Comparison of ENCODE assay signal across 20 mouse cellular contexts in genomic region chr4:137211288-137211687, GRCm38 (mm10).
DNase-seq lines count a peak whose midpoint lies in the region; ATAC-seq lines count a peak whose summit lies in the region.
"Had no signal": no experiment of that assay in that cellular context is flagged by ENCODE, and none has a peak within 500 bp of the region (broad histone marks: within the 10 kb centered on the region; RNA-seq: fewer than 3 reads in every experiment).

No protein-coding gene starts in this region.

- DNase-seq in forebrain, embryonic 10.5 days (ENCODE audit: extremely low spot score, low spot score), result no peak
- no peak for DNase-seq in lung, postnatal 4 days
- DNase-seq in embryonic facial prominence, embryonic 10.5 days (ENCODE audit: low spot score), result no peak
- DNase-seq: adrenal gland, postnatal 36 days; cerebellum, adult 11 months; cerebellum, postnatal 25 days; embryo, embryonic 11 days; gastrocnemius, postnatal 10 days; kidney, adult 9 months; kidney, postnatal 14 days; lung, postnatal 10 days had no signal

- H3K36me3 ChIP-seq in forebrain, embryonic 10.5 days (replicated peaks), result no peaks in the 10 kb centered on the region
- H3K36me3 ChIP-seq in forebrain, embryonic 13.5 days (ENCODE audit: poor library complexity, severe bottlenecking), result no peaks in the 10 kb centered on the region
- no peaks in the 10 kb centered on the region for H3K36me3 ChIP-seq in intestine, embryonic 16.5 days (ENCODE audit: control insufficient read depth, insufficient read depth, low read length)
- H3K36me3 ChIP-seq in intestine, embryonic 15.5 days, result no peaks in the 10 kb centered on the region
- no peaks in the 10 kb centered on the region for H3K36me3 ChIP-seq in lung, embryonic 16.5 days (ENCODE audit: control insufficient read depth, insufficient read depth, low read length)
- H3K36me3 ChIP-seq in embryonic facial prominence, embryonic 10.5 days (replicated peaks), result no peaks in the 10 kb centered on the region
- H3K36me3 ChIP-seq: hindbrain, embryonic 10.5 days had no signal

- no peak overlapping the region for H3K9ac ChIP-seq in forebrain, embryonic 13.5 days
- 0 out of 2 replicates have a peak overlapping the region, but pooled peaks have one; percentile 24 for H3K9ac ChIP-seq in intestine, embryonic 16.5 days (ENCODE audit: low read depth, low read length)
- no peak overlapping the region for H3K9ac ChIP-seq in intestine, embryonic 15.5 days
- no peak overlapping the region for H3K9ac ChIP-seq in lung, embryonic 16.5 days (ENCODE audit: low read length)

- WGBS in forebrain, embryonic 10.5 days, result 89% methylated on average over 4 of the region's 4 CpGs
- WGBS in forebrain, embryonic 13.5 days, result 75% methylated on average over 4 of the region's 4 CpGs
- WGBS in intestine, embryonic 16.5 days, result 77% methylated on average over 4 of the region's 4 CpGs
- 85% methylated on average over 4 of the region's 4 CpGs for WGBS in intestine, embryonic 15.5 days
- WGBS in lung, embryonic 16.5 days, result 56% methylated on average over 4 of the region's 4 CpGs
- 75% methylated on average over 4 of the region's 4 CpGs for WGBS in embryonic facial prominence, embryonic 10.5 days

- H3K27ac ChIP-seq in forebrain, embryonic 10.5 days, result 0 out of 2 replicates have a peak overlapping the region, but pooled peaks have one; percentile 21
- no peak overlapping the region for H3K27ac ChIP-seq in forebrain, embryonic 13.5 days
- no peak overlapping the region for H3K27ac ChIP-seq in intestine, embryonic 16.5 days (ENCODE audit: low read length)
- H3K27ac ChIP-seq in intestine, embryonic 15.5 days, result no peak overlapping the region
- peak overlapping the region; percentile 62 for H3K27ac ChIP-seq in lung, embryonic 16.5 days (ENCODE audit: low read length)
- peak overlapping the region; percentile 69 for H3K27ac ChIP-seq in embryonic facial prominence, embryonic 10.5 days (replicated peaks)
- H3K27ac ChIP-seq: hindbrain, embryonic 10.5 days; layer of hippocampus, adult 2 months had no signal

- H3K4me2 ChIP-seq in forebrain, embryonic 13.5 days, result no peak overlapping the region
- H3K4me2 ChIP-seq in intestine, embryonic 16.5 days (ENCODE audit: low read depth, low read length), result no peak overlapping the region
- H3K4me2 ChIP-seq in intestine, embryonic 15.5 days (replicated peaks), result no peak overlapping the region
- H3K4me2 ChIP-seq in lung, embryonic 16.5 days (ENCODE audit: low read depth, low read length), result no peak overlapping the region

- no peaks in the 10 kb centered on the region for H3K9me3 ChIP-seq in forebrain, embryonic 10.5 days
- H3K9me3 ChIP-seq in forebrain, embryonic 13.5 days (replicated peaks), result no peaks in the 10 kb centered on the region
- H3K9me3 ChIP-seq in intestine, embryonic 16.5 days (ENCODE audit: control insufficient read depth, low read length), result no peaks in the 10 kb centered on the region
- H3K9me3 ChIP-seq in intestine, embryonic 15.5 days, result no peaks in the 10 kb centered on the region
- no peaks in the 10 kb centered on the region for H3K9me3 ChIP-seq in lung, embryonic 16.5 days (ENCODE audit: control insufficient read depth, low read length)
- H3K9me3 ChIP-seq in embryonic facial prominence, embryonic 10.5 days, result no peaks in the 10 kb centered on the region
- H3K9me3 ChIP-seq: hindbrain, embryonic 10.5 days had no signal

- ATAC-seq in forebrain, embryonic 13.5 days, result no peak
- no peak for ATAC-seq in intestine, embryonic 16.5 days
- no peak for ATAC-seq in intestine, embryonic 15.5 days
- peak; percentile 16; the same call in 1 of the 2 replicates for ATAC-seq in lung, embryonic 16.5 days (ENCODE audit: low read depth)
- no peak for ATAC-seq in frontal cortex, adult (ENCODE audit: low TSS enrichment)
- ATAC-seq: inflammation-experienced regulatory T-cells, adult 6 months had no signal

- peaks cover 28% of the 10 kb centered on the region for H3K4me1 ChIP-seq in forebrain, embryonic 10.5 days
- no peaks in the 10 kb centered on the region for H3K4me1 ChIP-seq in forebrain, embryonic 13.5 days
- peaks cover 23% of the 10 kb centered on the region for H3K4me1 ChIP-seq in intestine, embryonic 16.5 days (ENCODE audit: control insufficient read depth, insufficient read depth, low read length)
- peaks cover 16% of the 10 kb centered on the region for H3K4me1 ChIP-seq in intestine, embryonic 15.5 days (replicated peaks)
- H3K4me1 ChIP-seq in lung, embryonic 16.5 days (replicated peaks; ENCODE audit: control insufficient read depth, insufficient read depth, low read length), result peaks cover 20% of the 10 kb centered on the region
- H3K4me1 ChIP-seq in embryonic facial prominence, embryonic 10.5 days, result peaks cover 44% of the 10 kb centered on the region

- H3K27me3 ChIP-seq in forebrain, embryonic 10.5 days (ENCODE audit: poor library complexity, severe bottlenecking), result no peaks in the 10 kb centered on the region
- no peaks in the 10 kb centered on the region for H3K27me3 ChIP-seq in forebrain, embryonic 13.5 days
- peaks cover 5% of the 10 kb centered on the region; the same call in 1 of the 2 replicates for H3K27me3 ChIP-seq in intestine, embryonic 16.5 days (replicated peaks; ENCODE audit: control insufficient read depth, insufficient read depth, low read length)
- no peaks in the 10 kb centered on the region for H3K27me3 ChIP-seq in intestine, embryonic 15.5 days (replicated peaks)
- H3K27me3 ChIP-seq in lung, embryonic 16.5 days (ENCODE audit: control insufficient read depth, insufficient read depth, low read depth, low read length), result no peaks in the 10 kb centered on the region
- H3K27me3 ChIP-seq in embryonic facial prominence, embryonic 10.5 days (replicated peaks; ENCODE audit: low read depth, poor library complexity, severe bottlenecking), result peaks cover 4% of the 10 kb centered on the region; the same call in 1 of the 2 replicates

- no peak overlapping the region for H3K4me3 ChIP-seq in forebrain, embryonic 10.5 days
- no peak overlapping the region for H3K4me3 ChIP-seq in forebrain, embryonic 13.5 days
- no peak overlapping the region for H3K4me3 ChIP-seq in intestine, embryonic 16.5 days (ENCODE audit: low read length)
- H3K4me3 ChIP-seq in intestine, embryonic 15.5 days (replicated peaks), result no peak overlapping the region
- H3K4me3 ChIP-seq in lung, embryonic 16.5 days (ENCODE audit: low read length), result no peak overlapping the region
- no peak overlapping the region for H3K4me3 ChIP-seq in embryonic facial prominence, embryonic 10.5 days
- H3K4me3 ChIP-seq: hindbrain, embryonic 10.5 days; layer of hippocampus, adult 2 months; megakaryocyte, embryonic 14.5 days had no signal

Comparison
In these comparisons a context has a peak if more than half of its experiments do, and no peak if none do; other contexts are left out.
1. H3K27ac ChIP-seq: peak in forebrain, embryonic 10.5 days (single experiment), lung, embryonic 16.5 days (single experiment) and embryonic facial prominence, embryonic 10.5 days (single experiment); none in forebrain, embryonic 13.5 days (single experiment), intestine, embryonic 16.5 days (single experiment) and intestine, embryonic 15.5 days (single experiment).